Mouse (Mus musculus) hindlimb bud, embryonic 11.5 days (tissue): Measurements from ENCODE around the gene Slc9a8.

Experiments
- DNase-seq: peaks from one replicate; pipeline ENCODE4 v3.0.0-alpha.2; 2012; ENCODE audit warnings: low read depth, low spot score; ENCODE audit errors: extremely low spot score

Gene Slc9a8

GRCm38 (mm10) chr2:167506546-167507260 is 85.2 kb downstream of the Slc9a8 start:
- DNase-seq: no peak

- no peak for DNase-seq
These were observed 86.3 kb downstream of the Slc9a8 start for GRCm38 (mm10) chr2:167507719-167508385.

- no peak for DNase-seq
These were observed 87.1 kb downstream of the Slc9a8 start for GRCm38 (mm10) chr2:167508569-167508968.

GRCm38 (mm10) chr2:167510485-167510884 is 89.0 kb downstream of the Slc9a8 start:
- no peak for DNase-seq

GRCm38 (mm10) chr2:167512365-167512764 is 90.9 kb downstream of the Slc9a8 start:
- DNase-seq: no peak

GRCm38 (mm10) chr2:167512970-167513369 is 91.5 kb downstream of the Slc9a8 start:
- no peak for DNase-seq

GRCm38 (mm10) chr2:167514641-167515040 is 93.1 kb downstream of the Slc9a8 start:
- DNase-seq: no peak

- no peak for DNase-seq
These were observed 94.2 kb downstream of the Slc9a8 start for GRCm38 (mm10) chr2:167515688-167516087.

- DNase-seq: no peak
These were observed 98.2 kb downstream of the Slc9a8 start for GRCm38 (mm10) chr2:167519606-167520252.
